Mouse (Mus musculus) lung, postnatal 0 days (tissue): Measurements from ENCODE around the gene Igf2r.

Source experiments
- CTCF ChIP-seq: IDR thresholded peaks from 2 replicates; pipeline ENCODE4 v1.5.1; 2016; ENCODE audit warnings: antibody characterized with exemption, mild to moderate bottlenecking
- EP300 ChIP-seq: IDR thresholded peaks from 2 replicates; pipeline ENCODE4 v1.6.1; 2016; ENCODE audit warnings: antibody characterized with exemption, mild to moderate bottlenecking, control low read depth

GRCm38 (mm10) chr17:12658784-12659183, 110.7 kb downstream of the Igf2r start:
- TF ChIP-seq CTCF (no peak), EP300 (no peak)
